Mouse (Mus musculus): ENCODE data around the gene Lrrn4.

Gene Lrrn4

GRCm38 (mm10) chr2:132880844-132881645 lies at the start of gene Lrrn4:
TSS of gene Lrrn4 (minus strand) at chr2:132880891.
- DNase-seq (ENCODE audit: low read depth), result no peak

GRCm38 (mm10) chr2:132928999-132929398 lies 48.3 kb upstream of the Lrrn4 start:
- no peak for DNase-seq (ENCODE audit: low read depth)

GRCm38 (mm10) chr2:132927871-132928270 lies 47.2 kb upstream of the Lrrn4 start:
- DNase-seq (ENCODE audit: low read depth), result no peak

- no peak for DNase-seq (ENCODE audit: low read depth)
These were observed 46.6 kb upstream of the Lrrn4 start for GRCm38 (mm10) chr2:132927298-132927697.

- DNase-seq (ENCODE audit: low read depth), result no peak
These were observed 42.8 kb upstream of the Lrrn4 start for GRCm38 (mm10) chr2:132923290-132924085.

- DNase-seq (ENCODE audit: low read depth), result no peak
These were observed 41.6 kb upstream of the Lrrn4 start for GRCm38 (mm10) chr2:132922076-132922873.

- no peak for DNase-seq (ENCODE audit: low read depth)
These were observed 34.1 kb upstream of the Lrrn4 start for GRCm38 (mm10) chr2:132914785-132915184.

- peak; percentile 23 for DNase-seq (ENCODE audit: low read depth)
These were observed 26.1 kb upstream of the Lrrn4 start for GRCm38 (mm10) chr2:132906763-132907162.

- DNase-seq (ENCODE audit: low read depth), result no peak
These were observed 24.3 kb upstream of the Lrrn4 start for GRCm38 (mm10) chr2:132904961-132905360.

GRCm38 (mm10) chr2:132903498-132903897 lies 22.8 kb upstream of the Lrrn4 start:
- peak; percentile 43 for DNase-seq (ENCODE audit: low read depth)

- DNase-seq (ENCODE audit: low read depth), result no peak
These were observed 21.4 kb upstream of the Lrrn4 start for GRCm38 (mm10) chr2:132902056-132902455.

GRCm38 (mm10) chr2:132901636-132902035 lies 20.9 kb upstream of the Lrrn4 start:
- DNase-seq (ENCODE audit: low read depth), result no peak

GRCm38 (mm10) chr2:132900596-132900995 lies 19.9 kb upstream of the Lrrn4 start:
- no peak for DNase-seq (ENCODE audit: low read depth)

GRCm38 (mm10) chr2:132898211-132898610 lies 17.5 kb upstream of the Lrrn4 start:
- no peak for DNase-seq (ENCODE audit: low read depth)

- DNase-seq (ENCODE audit: low read depth), result no peak
These were observed 13.1 kb upstream of the Lrrn4 start for GRCm38 (mm10) chr2:132893826-132894225.

GRCm38 (mm10) chr2:132885312-132885711 lies 4.6 kb upstream of the Lrrn4 start:
- DNase-seq (ENCODE audit: low read depth), result no peak

GRCm38 (mm10) chr2:132884303-132884967 lies 3.7 kb upstream of the Lrrn4 start:
- no peak for DNase-seq (ENCODE audit: low read depth)

- no peak for DNase-seq (ENCODE audit: low read depth)
These were observed 1.2 kb downstream of the Lrrn4 start for GRCm38 (mm10) chr2:132879261-132880044.

GRCm38 (mm10) chr2:132876991-132877390 lies 3.7 kb downstream of the Lrrn4 start:
- no peak for DNase-seq (ENCODE audit: low read depth)

- DNase-seq (ENCODE audit: low read depth), result no peak
These were observed 6.9 kb downstream of the Lrrn4 start for GRCm38 (mm10) chr2:132873657-132874326.

All from c-Kit-positive CD71-positive TER-119-negative erythroid progenitor cells, embryonic 14.5 days (primary cell).